Comparison of ENCODE assay signal across 11 mouse cellular contexts in genomic region chrX:144688142-144688206, GRCm38 (mm10). TPM values are rescaled to one million over a fixed set of nuclear protein-coding genes. Genes with fewer than 3 reads are reported as not detected.
DNase-seq lines count a peak whose midpoint lies in the region; ATAC-seq and TF ChIP-seq lines count a peak whose summit lies in the region.
"Had no signal": no experiment of that assay in that cellular context is flagged by ENCODE, and none has a peak within 500 bp of the region (broad histone marks: within the 10 kb centered on the region; RNA-seq: fewer than 3 reads in every experiment).

Gene Trpc5 (minus strand): TSS chrX:144688180.

- no peak for TF ChIP-seq EP300 in liver, postnatal 0 days (IDR thresholded peaks at IDR 0.05; ENCODE audit: low read depth)

- peak within 1 kb of the TSS; percentile 52 to 66 for H3K4me3 ChIP-seq in heart, embryonic 14.5 days (ENCODE audit: control insufficient read depth in 1 of 2, insufficient read depth in 1 of 2, low read depth in 1 of 2, low read length in 2 of 2)
- H3K4me3 ChIP-seq in embryonic facial prominence, embryonic 10.5 days = peak within 1 kb of the TSS; percentile 58
- H3K4me3 ChIP-seq in intestine, embryonic 14.5 days (ENCODE audit: low read depth, low read length) = peak within 1 kb of the TSS; percentile 38
- H3K4me3 ChIP-seq in liver, postnatal 0 days (ENCODE audit: low read depth, low read length) = peak within 1 kb of the TSS; percentile 48
- H3K4me3 ChIP-seq: myocyte had no signal

- no peak within 1 kb of the TSS for H3K27ac ChIP-seq in heart, embryonic 14.5 days (replicated peaks in 1 of 2; ENCODE audit: control insufficient read depth in 1 of 2, insufficient read depth in 1 of 2, low read depth in 2 of 2, low read length in 2 of 2)
- peak within 1 kb of the TSS; percentile 24; the same call in 1 of the 2 replicates for H3K27ac ChIP-seq in embryonic facial prominence, embryonic 10.5 days (replicated peaks)
- H3K27ac ChIP-seq in intestine, embryonic 14.5 days (ENCODE audit: low read depth) = peak within 1 kb of the TSS; percentile 2; the same call in 1 of the 2 replicates
- no peak within 1 kb of the TSS for H3K27ac ChIP-seq in liver, postnatal 0 days (ENCODE audit: low read depth)

- H3K9me3 ChIP-seq in heart, embryonic 14.5 days (ENCODE audit: control insufficient read depth, low read length) = no peaks in the 10 kb centered on the region
- H3K9me3 ChIP-seq in embryonic facial prominence, embryonic 10.5 days = no peaks in the 10 kb centered on the region
- no peaks in the 10 kb centered on the region for H3K9me3 ChIP-seq in intestine, embryonic 14.5 days (ENCODE audit: control insufficient read depth, low read length)
- no peaks in the 10 kb centered on the region for H3K9me3 ChIP-seq in liver, postnatal 0 days (ENCODE audit: low read length)

- peak within 1 kb of the TSS; percentile 56 for H3K9ac ChIP-seq in heart, embryonic 14.5 days (ENCODE audit: low read length)
- H3K9ac ChIP-seq in intestine, embryonic 14.5 days (ENCODE audit: low read length) = peak within 1 kb of the TSS; percentile 34
- H3K9ac ChIP-seq in liver, postnatal 0 days (replicated peaks) = no peak within 1 kb of the TSS; the same call in 1 of the 2 replicates

- no peak for DNase-seq in heart, adult 11 months
- DNase-seq in embryonic facial prominence, embryonic 10.5 days (ENCODE audit: low spot score) = peak; percentile 14
- no peak for DNase-seq in intestine, embryonic 14.5 days (ENCODE audit: low spot score)
- no peak for DNase-seq in liver, postnatal 0 days
- no peak for DNase-seq in ovary, adult 18-20 months (ENCODE audit: low spot score)
- DNase-seq in natural killer cell, adult 2 months (ENCODE audit: low spot score in 2 of 2) = no peak
- no peak for DNase-seq in adrenal gland, postnatal 25 days
- DNase-seq: cerebellum, adult 11 months had no signal

- no peaks in the 10 kb centered on the region; the same call in 1 of the 2 replicates for H3K27me3 ChIP-seq in heart, embryonic 14.5 days (ENCODE audit: control insufficient read depth, insufficient read depth, low read length)
- peaks cover 81% of the 10 kb centered on the region for H3K27me3 ChIP-seq in embryonic facial prominence, embryonic 10.5 days (replicated peaks; ENCODE audit: low read depth, poor library complexity, severe bottlenecking)
- peaks cover 25% of the 10 kb centered on the region for H3K27me3 ChIP-seq in intestine, embryonic 14.5 days (replicated peaks; ENCODE audit: control insufficient read depth, insufficient read depth, low read length)
- H3K27me3 ChIP-seq in liver, postnatal 0 days (ENCODE audit: insufficient read depth, low read length) = 0 out of 2 replicates have a peak, but pooled peaks cover 5% of the 10 kb centered on the region
- H3K27me3 ChIP-seq: CH12.LX had no signal

- H3K36me3 ChIP-seq in heart, embryonic 14.5 days (ENCODE audit: control insufficient read depth, insufficient read depth, low read length) = no peaks in the 10 kb centered on the region
- no peaks in the 10 kb centered on the region for H3K36me3 ChIP-seq in embryonic facial prominence, embryonic 10.5 days (replicated peaks)
- no peaks in the 10 kb centered on the region for H3K36me3 ChIP-seq in intestine, embryonic 14.5 days (ENCODE audit: control insufficient read depth, insufficient read depth, low read length)
- H3K36me3 ChIP-seq in liver, postnatal 0 days (replicated peaks; ENCODE audit: insufficient read depth, low read length) = no peaks in the 10 kb centered on the region

- peak within 1 kb of the TSS; percentile 80 for H3K4me2 ChIP-seq in heart, embryonic 14.5 days (ENCODE audit: low read length)
- H3K4me2 ChIP-seq in intestine, embryonic 14.5 days (ENCODE audit: low read length) = peak within 1 kb of the TSS; percentile 55
- H3K4me2 ChIP-seq in liver, postnatal 0 days (ENCODE audit: low read depth, low read length) = peak within 1 kb of the TSS; percentile 59

- 15% methylated on average over 1 of the region's 1 CpGs for WGBS in heart, embryonic 14.5 days
- 25% methylated on average over 1 of the region's 1 CpGs for WGBS in embryonic facial prominence, embryonic 10.5 days
- WGBS in intestine, embryonic 14.5 days = 0% methylated on average over 1 of the region's 1 CpGs
- WGBS in liver, postnatal 0 days (ENCODE audit: insufficient replicate concordance) = 22% methylated on average over 1 of the region's 1 CpGs

- no peak for ATAC-seq in heart, embryonic 14.5 days (ENCODE audit: insufficient number of reproducible peaks, insufficient read depth, low FRiP score, low read depth)
- no peak for ATAC-seq in intestine, embryonic 14.5 days (replicated peaks; ENCODE audit: low FRiP score, low TSS enrichment, low read depth)
- no peak for ATAC-seq in liver, postnatal 0 days

- TF ChIP-seq CTCF in liver, postnatal 0 days (IDR thresholded peaks at IDR 0.05; ENCODE audit: low read depth) = no peak

- H3K4me1 ChIP-seq in heart, embryonic 14.5 days (ENCODE audit: control insufficient read depth in 2 of 2, insufficient read depth in 2 of 2, low read length in 2 of 2) = no peaks in the 10 kb centered on the region
- H3K4me1 ChIP-seq in embryonic facial prominence, embryonic 10.5 days = peaks cover 6% of the 10 kb centered on the region
- no peaks in the 10 kb centered on the region for H3K4me1 ChIP-seq in intestine, embryonic 14.5 days (replicated peaks; ENCODE audit: control insufficient read depth, insufficient read depth, low read length)
- H3K4me1 ChIP-seq in liver, postnatal 0 days (ENCODE audit: insufficient read depth) = no peaks in the 10 kb centered on the region

RNA-seq across cellular contexts. Expression of gene Trpc5, which starts in this region (rescaled TPM):
- polyA plus RNA-seq in heart, embryonic 14.5 days (2014; fragmentation: Nextera tagmentation; extraction: Ambion mirVana) = 0.18 and 0.20 TPM in 2 replicates
- 0.15 and 0.19 TPM in 2 replicates for polyA plus RNA-seq in embryonic facial prominence, embryonic 10.5 days (2016; fragmentation: Nextera tagmentation; extraction: Ambion mirVana)
- 0.51 and 0.69 TPM in 2 replicates for polyA plus RNA-seq in intestine, embryonic 14.5 days (2014; fragmentation: Nextera tagmentation; extraction: Ambion mirVana)
- polyA plus RNA-seq in liver, postnatal 0 days (2015; fragmentation: Nextera tagmentation; extraction: Ambion mirVana) = not detected in 2 replicates
- total RNA-seq in adrenal gland, postnatal 25 days (2021) = 1.4 and 2.6 TPM in 2 replicates
- total RNA-seq: CH12.LX had no signal
- polyA plus RNA-seq: myocyte had no signal

Comparison
In these comparisons a context has a peak if more than half of its experiments do, and no peak if none do; other contexts are left out.
1. Peak in DNase-seq, H3K4me3 ChIP-seq and H3K27ac ChIP-seq in embryonic facial prominence, embryonic 10.5 days; RNA of the gene not detected or under 1 TPM.